In the genomic region with DNA sequence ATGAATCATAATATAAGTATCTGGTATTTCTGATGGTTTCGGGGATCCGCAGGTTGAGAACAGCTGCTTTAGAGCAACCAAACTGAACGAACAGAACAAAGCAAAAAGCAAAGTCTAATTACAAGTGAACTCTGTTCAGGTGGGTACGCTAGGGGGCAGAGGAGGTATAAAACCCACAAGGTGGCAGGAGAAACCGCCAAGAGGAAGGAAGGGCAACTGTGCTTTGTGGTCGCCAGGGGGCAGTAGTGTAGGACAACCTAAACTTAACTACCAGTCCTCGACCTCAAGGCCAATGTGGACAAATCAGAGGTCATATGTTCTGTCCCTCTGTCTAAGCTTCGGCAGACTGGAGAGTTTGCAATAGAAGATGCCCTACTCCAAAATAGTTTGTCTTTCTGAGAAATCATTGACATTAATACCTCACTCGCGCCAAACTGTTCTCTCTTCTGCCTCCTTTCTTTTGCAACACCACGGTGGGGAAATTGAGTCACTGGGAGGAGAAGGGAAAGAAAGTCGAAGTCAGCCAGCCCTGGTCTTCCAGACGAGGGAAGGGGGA, we compare ENCODE assay signal across 8 mouse cellular contexts. TPM values are rescaled to one million over a fixed set of nuclear protein-coding genes. Genes with fewer than 3 reads are reported as not detected.
A peak's percentile ranks its signal among the peaks of the same experiment; 100 is the strongest.
DNase-seq lines count a peak whose midpoint lies in the region; ATAC-seq and TF ChIP-seq lines count a peak whose summit lies in the region.

No protein-coding gene starts in this region.

- H3K4me3 ChIP-seq in embryonic facial prominence, embryonic 12.5 days, result peak overlapping the region; percentile 85
- H3K4me3 ChIP-seq in kidney, adult 2 months (ENCODE audit: insufficient read depth, low read depth, low read length), result peak overlapping the region; percentile 46; the same call in 1 of the 2 replicates
- no peak overlapping the region for H3K4me3 ChIP-seq in liver, adult 2 months (ENCODE audit: insufficient read depth, low read depth, low read length)

- no peaks in the 10 kb centered on the region for H3K27me3 ChIP-seq in embryonic facial prominence, embryonic 12.5 days
- peaks cover 2% of the 10 kb centered on the region for H3K27me3 ChIP-seq in kidney, adult 2 months (replicated peaks; ENCODE audit: control insufficient read depth, insufficient read depth, low read length)
- peaks cover 4% of the 10 kb centered on the region; the same call in 1 of the 2 replicates for H3K27me3 ChIP-seq in liver, adult 2 months (ENCODE audit: control insufficient read depth, insufficient read depth, low read length)

- peak overlapping the region; percentile 98 for H3K4me2 ChIP-seq in embryonic facial prominence, embryonic 12.5 days (replicated peaks)

- peak; percentile 81 for DNase-seq in CD4-positive helper T cell, adult 2 months (ENCODE audit: low read depth, low spot score)
- DNase-seq in adrenal gland, postnatal 36 days, result peak; percentile 75 to 88
- DNase-seq in heart, adult 9 months (ENCODE audit: low spot score in 2 of 2), result peak; percentile 76 to 87
- peak; percentile 88 for DNase-seq in kidney, adult 2 months
- DNase-seq in liver, adult 2 months (ENCODE audit: extremely low read depth, low read depth, low spot score), result peak; percentile 78
- DNase-seq in monocyte, adult 2 months (ENCODE audit: low read depth in 1 of 2, low spot score in 2 of 2), result peak; percentile 30 to 44
- peak; percentile 67 to 85 for DNase-seq in spleen, postnatal 4 days (ENCODE audit: low spot score in 2 of 2)

- H3K9ac ChIP-seq in embryonic facial prominence, embryonic 12.5 days, result no peak overlapping the region
- no peak overlapping the region for H3K9ac ChIP-seq in liver, adult 2 months (ENCODE audit: low read depth, low read length)

- no peaks in the 10 kb centered on the region for H3K9me3 ChIP-seq in embryonic facial prominence, embryonic 12.5 days

- peak overlapping the region; percentile 100 for H3K27ac ChIP-seq in embryonic facial prominence, embryonic 12.5 days
- no peak overlapping the region for H3K27ac ChIP-seq in kidney, adult 2 months (ENCODE audit: insufficient read depth, low read depth, low read length)
- no peak overlapping the region for H3K27ac ChIP-seq in liver, adult 2 months (replicated peaks; ENCODE audit: insufficient read depth, low read depth, low read length)

- TF ChIP-seq POLR2A in kidney, adult 2 months (IDR thresholded peaks at IDR 0.05; ENCODE audit: low read depth, low read length), result no peak
- no peak for TF ChIP-seq POLR2A in liver, adult 2 months (IDR thresholded peaks at IDR 0.05; ENCODE audit: extremely low read depth, insufficient read depth, low read length)

- no peak for ATAC-seq in embryonic facial prominence, embryonic 12.5 days (ENCODE audit: insufficient number of reproducible peaks, insufficient read depth, low FRiP score, low TSS enrichment)

- no peaks in the 10 kb centered on the region for H3K79me2 ChIP-seq in liver, adult 2 months (ENCODE audit: control insufficient read depth, insufficient read depth, low read length)

- peak; percentile 100; the same call in 1 of the 2 replicates for TF ChIP-seq CTCF in kidney, adult 2 months (conservative IDR thresholded peaks at IDR 0.05; ENCODE audit: insufficient read depth, insufficient read length, low read depth, low read length)
- peak; percentile 91 for TF ChIP-seq CTCF in liver, adult 2 months (IDR thresholded peaks at IDR 0.05; ENCODE audit: low read depth, low read length)

- peaks cover 13% of the 10 kb centered on the region for H3K4me1 ChIP-seq in embryonic facial prominence, embryonic 12.5 days
- H3K4me1 ChIP-seq in kidney, adult 2 months (ENCODE audit: control insufficient read depth, insufficient read depth, low read length), result no peaks in the 10 kb centered on the region
- H3K4me1 ChIP-seq in liver, adult 2 months (ENCODE audit: control insufficient read depth, insufficient read depth, low read length), result no peaks in the 10 kb centered on the region

- H3K36me3 ChIP-seq in embryonic facial prominence, embryonic 12.5 days, result peaks cover 8% of the 10 kb centered on the region
- no peaks in the 10 kb centered on the region for H3K36me3 ChIP-seq in kidney, adult 2 months (ENCODE audit: control insufficient read depth, insufficient read depth, low read length)
- no peaks in the 10 kb centered on the region for H3K36me3 ChIP-seq in liver, adult 2 months (ENCODE audit: control insufficient read depth, insufficient read depth, low read length)

- WGBS in embryonic facial prominence, embryonic 12.5 days, result 4% methylated on average over 13 of the region's 13 CpGs
- 3% methylated on average over 13 of the region's 13 CpGs for WGBS in kidney, adult 2 months
- WGBS in liver, adult 2 months, result 7% methylated on average over 13 of the region's 13 CpGs

RNA-seq across cellular contexts. Expression of a gene that starts 0.4 kb away (rescaled TPM):
- total RNA-seq in adrenal gland, postnatal 36 days (2021), result 10 to 100 TPM; 19.2 to 26.0 TPM
- polyA plus RNA-seq in embryonic facial prominence, embryonic 12.5 days (2016; fragmentation: Nextera tagmentation; extraction: Ambion mirVana), result 154 and 161 TPM in 2 replicates
- polyA plus RNA-seq in kidney, adult 2 months (2012; rRNA removed), result 4.3 and 5.0 TPM in 2 replicates
- 0.18 and 0.60 TPM in 2 replicates for total RNA-seq in liver, adult 2 months (2014; rRNA removed)
- 0.30 and 0.43 TPM in 2 replicates for polyA plus RNA-seq in liver, adult 2 months (2012; rRNA removed)

RNA-seq across cellular contexts. Expression of a gene that starts 31.3 kb away (rescaled TPM):
- total RNA-seq in adrenal gland, postnatal 36 days (2021), result 10 to 100 TPM in 1 of 2 experiments, 1 to 10 TPM in 1; 9.4 to 10.7 TPM
- 41.4 and 41.7 TPM in 2 replicates for polyA plus RNA-seq in embryonic facial prominence, embryonic 12.5 days (2016; fragmentation: Nextera tagmentation; extraction: Ambion mirVana)
- 6.6 and 7.6 TPM in 2 replicates for polyA plus RNA-seq in kidney, adult 2 months (2012; rRNA removed)
- total RNA-seq in liver, adult 2 months (2014; rRNA removed), result 0.65 and 0.81 TPM in 2 replicates
- 0.66 and 0.71 TPM in 2 replicates for polyA plus RNA-seq in liver, adult 2 months (2012; rRNA removed)

RNA-seq across cellular contexts. Expression of a gene that starts 33.8 kb away (rescaled TPM):
- 1 to 10 TPM; 4.5 to 5.3 TPM for total RNA-seq in adrenal gland, postnatal 36 days (2021)
- 45.5 and 50.3 TPM in 2 replicates for polyA plus RNA-seq in embryonic facial prominence, embryonic 12.5 days (2016; fragmentation: Nextera tagmentation; extraction: Ambion mirVana)
- 3.5 and 4.7 TPM in 2 replicates for polyA plus RNA-seq in kidney, adult 2 months (2012; rRNA removed)
- 0.94 and 1.8 TPM in 2 replicates for total RNA-seq in liver, adult 2 months (2014; rRNA removed)
- polyA plus RNA-seq in liver, adult 2 months (2012; rRNA removed), result 1.4 and 4.0 TPM in 2 replicates

RNA-seq across cellular contexts. Expression of a gene that starts 38.6 kb away (rescaled TPM):
- 10 to 100 TPM in 1 of 2 experiments, 1 to 10 TPM in 1; 6.7 to 13.8 TPM for total RNA-seq in adrenal gland, postnatal 36 days (2021)
- 21.3 and 24.2 TPM in 2 replicates for polyA plus RNA-seq in embryonic facial prominence, embryonic 12.5 days (2016; fragmentation: Nextera tagmentation; extraction: Ambion mirVana)
- 16.8 and 16.9 TPM in 2 replicates for polyA plus RNA-seq in kidney, adult 2 months (2012; rRNA removed)
- 2.4 and 3.6 TPM in 2 replicates for total RNA-seq in liver, adult 2 months (2014; rRNA removed)
- polyA plus RNA-seq in liver, adult 2 months (2012; rRNA removed), result 3.3 and 4.5 TPM in 2 replicates

RNA-seq across cellular contexts. Expression of a gene that starts 56.8 kb away (rescaled TPM):
- under 1 TPM; 0.66 to 0.79 TPM for total RNA-seq in adrenal gland, postnatal 36 days (2021)
- 0.48 and 0.60 TPM in 2 replicates for polyA plus RNA-seq in embryonic facial prominence, embryonic 12.5 days (2016; fragmentation: Nextera tagmentation; extraction: Ambion mirVana)
- 0.75 and 1.1 TPM in 2 replicates for polyA plus RNA-seq in kidney, adult 2 months (2012; rRNA removed)
- total RNA-seq in liver, adult 2 months (2014; rRNA removed), result 0.28 and 0.34 TPM in 2 replicates
- polyA plus RNA-seq in liver, adult 2 months (2012; rRNA removed), result 0.80 and 1.4 TPM in 2 replicates

Comparison
In these comparisons a context has a peak if more than half of its experiments do, and no peak if none do; other contexts are left out.
1. DNase-seq: peak in every context shown above with its lines; median percentile 88 in kidney, adult 2 months; 82 in adrenal gland, postnatal 36 days; 82 in heart, adult 9 months; 81 in CD4-positive helper T cell, adult 2 months; 78 in liver, adult 2 months; 76 in spleen, postnatal 4 days; 37 in monocyte, adult 2 months.
2. RNA of a gene that starts 0.4 kb away (polyA plus RNA-seq): 154 to 161 TPM in embryonic facial prominence, embryonic 12.5 days; 4.3 to 5.0 TPM in kidney, adult 2 months and 0.30 to 0.43 TPM in liver, adult 2 months; every median in the first group is over 10 times any median in the second.